Mouse (Mus musculus): ENCODE results near the gene Rbm17. TPM values are rescaled to one million over a fixed set of nuclear protein-coding genes. Genes with fewer than 3 reads are reported as not detected.

Gene Rbm17
- polyA plus RNA-seq, 1 experiment from 2014 or later: 220 TPM

GRCm38 (mm10) chr2:11637115-11637514, 33.2 kb upstream of the Rbm17 start:
- ATAC-seq (replicated peaks; ENCODE audit: insufficient number of reproducible peaks, low FRiP score, low TSS enrichment, low read depth): no peak
- DNase-seq (ENCODE audit: low spot score): no peak
- Histone ChIP-seq H3K9ac (replicated peaks; ENCODE audit: low read length) (no peak overlapping the region), H3K4me2 (ENCODE audit: low read depth, low read length) (no peak overlapping the region), H3K27me3 (ENCODE audit: control insufficient read depth, insufficient read depth, low read length) (no peaks in the 10 kb centered on the region), H3K27ac (replicated peaks; ENCODE audit: low read depth, low read length) (no peak overlapping the region), H3K4me3 (ENCODE audit: low read depth, low read length) (no peak overlapping the region), H3K4me1 (ENCODE audit: control insufficient read depth, insufficient read depth, low read length) (no peaks in the 10 kb centered on the region), H3K9me3 (replicated peaks; ENCODE audit: control insufficient read depth, low read length) (no peaks in the 10 kb centered on the region), H3K36me3 (replicated peaks; ENCODE audit: control insufficient read depth, insufficient read depth, low read depth, low read length) (no peaks in the 10 kb centered on the region)
- 70% methylated on average over 1 of the region's 1 CpGs for WGBS

GRCm38 (mm10) chr2:11636138-11636480, 32.2 kb upstream of the Rbm17 start:
- no peak overlapping the region for H3K4me2 ChIP-seq (ENCODE audit: low read depth, low read length)
- H3K36me3 ChIP-seq (replicated peaks; ENCODE audit: control insufficient read depth, insufficient read depth, low read depth, low read length): no peaks in the 10 kb centered on the region
- 71% methylated on average over 3 of the region's 3 CpGs for WGBS
- H3K27me3 ChIP-seq (ENCODE audit: control insufficient read depth, insufficient read depth, low read length): no peaks in the 10 kb centered on the region
- H3K9me3 ChIP-seq (replicated peaks; ENCODE audit: control insufficient read depth, low read length): no peaks in the 10 kb centered on the region
- no peak overlapping the region for H3K4me3 ChIP-seq (ENCODE audit: low read depth, low read length)
- no peak overlapping the region for H3K27ac ChIP-seq (replicated peaks; ENCODE audit: low read depth, low read length)
- no peak for ATAC-seq (replicated peaks; ENCODE audit: insufficient number of reproducible peaks, low FRiP score, low TSS enrichment, low read depth)
- no peaks in the 10 kb centered on the region for H3K4me1 ChIP-seq (ENCODE audit: control insufficient read depth, insufficient read depth, low read length)
- DNase-seq (ENCODE audit: low spot score): no peak
- no peak overlapping the region for H3K9ac ChIP-seq (replicated peaks; ENCODE audit: low read length)

GRCm38 (mm10) chr2:11635471-11636137, 31.7 kb upstream of the Rbm17 start:
- H3K36me3 ChIP-seq (replicated peaks; ENCODE audit: control insufficient read depth, insufficient read depth, low read depth, low read length): no peaks in the 10 kb centered on the region
- DNase-seq (ENCODE audit: low spot score) (no peak), ATAC-seq (replicated peaks; ENCODE audit: insufficient number of reproducible peaks, low FRiP score, low TSS enrichment, low read depth) (no peak)
- WGBS: 95% methylated on average over 5 of the region's 5 CpGs
- H3K4me3 ChIP-seq (ENCODE audit: low read depth, low read length): no peak overlapping the region
- H3K4me1 ChIP-seq (ENCODE audit: control insufficient read depth, insufficient read depth, low read length): no peaks in the 10 kb centered on the region
- H3K4me2 ChIP-seq (ENCODE audit: low read depth, low read length): no peak overlapping the region
- H3K9ac ChIP-seq (replicated peaks; ENCODE audit: low read length): no peak overlapping the region
- H3K27me3 ChIP-seq (ENCODE audit: control insufficient read depth, insufficient read depth, low read length): no peaks in the 10 kb centered on the region
- H3K9me3 ChIP-seq (replicated peaks; ENCODE audit: control insufficient read depth, low read length): no peaks in the 10 kb centered on the region
- H3K27ac ChIP-seq (replicated peaks; ENCODE audit: low read depth, low read length): no peak overlapping the region

- 85% methylated on average over 6 of the region's 6 CpGs for WGBS
- no peak overlapping the region for H3K9ac ChIP-seq (replicated peaks; ENCODE audit: low read length)
- no peak overlapping the region for H3K4me3 ChIP-seq (ENCODE audit: low read depth, low read length)
- no peak for DNase-seq (ENCODE audit: low spot score)
- no peak overlapping the region for H3K4me2 ChIP-seq (ENCODE audit: low read depth, low read length)
- H3K27me3 ChIP-seq (ENCODE audit: control insufficient read depth, insufficient read depth, low read length): no peaks in the 10 kb centered on the region
- H3K27ac ChIP-seq (replicated peaks; ENCODE audit: low read depth, low read length): no peak overlapping the region
- no peaks in the 10 kb centered on the region for H3K9me3 ChIP-seq (replicated peaks; ENCODE audit: control insufficient read depth, low read length)
- no peaks in the 10 kb centered on the region for H3K36me3 ChIP-seq (replicated peaks; ENCODE audit: control insufficient read depth, insufficient read depth, low read depth, low read length)
- no peaks in the 10 kb centered on the region for H3K4me1 ChIP-seq (ENCODE audit: control insufficient read depth, insufficient read depth, low read length)
- ATAC-seq (replicated peaks; ENCODE audit: insufficient number of reproducible peaks, low FRiP score, low TSS enrichment, low read depth): no peak
These were observed 31.1 kb upstream of the Rbm17 start for GRCm38 (mm10) chr2:11635035-11635434.

GRCm38 (mm10) chr2:11625890-11626289, 21.9 kb upstream of the Rbm17 start, which contains the start of gene Gm17490:
TSS of gene Gm17490 (minus strand) at chr2:11626264.
- ATAC-seq (replicated peaks; ENCODE audit: insufficient number of reproducible peaks, low FRiP score, low TSS enrichment, low read depth) (no peak), DNase-seq (ENCODE audit: low spot score) (no peak)
- Histone ChIP-seq H3K4me1 (ENCODE audit: control insufficient read depth, insufficient read depth, low read length) (no peaks in the 10 kb centered on the region), H3K4me2 (ENCODE audit: low read depth, low read length) (no peak within 1 kb of the TSS), H3K27ac (replicated peaks; ENCODE audit: low read depth, low read length) (no peak within 1 kb of the TSS), H3K9ac (replicated peaks; ENCODE audit: low read length) (no peak within 1 kb of the TSS), H3K27me3 (ENCODE audit: control insufficient read depth, insufficient read depth, low read length) (no peaks in the 10 kb centered on the region), H3K4me3 (ENCODE audit: low read depth, low read length) (no peak within 1 kb of the TSS), H3K9me3 (replicated peaks; ENCODE audit: control insufficient read depth, low read length) (no peaks in the 10 kb centered on the region), H3K36me3 (replicated peaks; ENCODE audit: control insufficient read depth, insufficient read depth, low read depth, low read length) (no peaks in the 10 kb centered on the region)
- WGBS: 95% methylated on average over 5 of the region's 5 CpGs

GRCm38 (mm10) chr2:11623726-11624125, 19.8 kb upstream of the Rbm17 start:
- no peak for ATAC-seq (replicated peaks; ENCODE audit: insufficient number of reproducible peaks, low FRiP score, low TSS enrichment, low read depth)
- H3K27me3 ChIP-seq (ENCODE audit: control insufficient read depth, insufficient read depth, low read length): no peaks in the 10 kb centered on the region
- no peaks in the 10 kb centered on the region for H3K9me3 ChIP-seq (replicated peaks; ENCODE audit: control insufficient read depth, low read length)
- no peak overlapping the region for H3K4me3 ChIP-seq (ENCODE audit: low read depth, low read length)
- DNase-seq (ENCODE audit: low spot score): no peak
- no peaks in the 10 kb centered on the region for H3K4me1 ChIP-seq (ENCODE audit: control insufficient read depth, insufficient read depth, low read length)
- 81% methylated on average over 2 of the region's 2 CpGs for WGBS
- no peak overlapping the region for H3K4me2 ChIP-seq (ENCODE audit: low read depth, low read length)
- H3K36me3 ChIP-seq (replicated peaks; ENCODE audit: control insufficient read depth, insufficient read depth, low read depth, low read length): no peaks in the 10 kb centered on the region
- H3K27ac ChIP-seq (replicated peaks; ENCODE audit: low read depth, low read length): no peak overlapping the region
- no peak overlapping the region for H3K9ac ChIP-seq (replicated peaks; ENCODE audit: low read length)

GRCm38 (mm10) chr2:11623173-11623572, 19.2 kb upstream of the Rbm17 start:
- no peak overlapping the region for H3K4me2 ChIP-seq (ENCODE audit: low read depth, low read length)
- DNase-seq (ENCODE audit: low spot score) (no peak), ATAC-seq (replicated peaks; ENCODE audit: insufficient number of reproducible peaks, low FRiP score, low TSS enrichment, low read depth) (no peak)
- no peak overlapping the region for H3K9ac ChIP-seq (replicated peaks; ENCODE audit: low read length)
- no peaks in the 10 kb centered on the region for H3K9me3 ChIP-seq (replicated peaks; ENCODE audit: control insufficient read depth, low read length)
- no peaks in the 10 kb centered on the region for H3K36me3 ChIP-seq (replicated peaks; ENCODE audit: control insufficient read depth, insufficient read depth, low read depth, low read length)
- no peaks in the 10 kb centered on the region for H3K4me1 ChIP-seq (ENCODE audit: control insufficient read depth, insufficient read depth, low read length)
- no peak overlapping the region for H3K4me3 ChIP-seq (ENCODE audit: low read depth, low read length)
- WGBS: 85% methylated on average over 7 of the region's 8 CpGs
- no peaks in the 10 kb centered on the region for H3K27me3 ChIP-seq (ENCODE audit: control insufficient read depth, insufficient read depth, low read length)
- no peak overlapping the region for H3K27ac ChIP-seq (replicated peaks; ENCODE audit: low read depth, low read length)

GRCm38 (mm10) chr2:11619598-11619997, 15.6 kb upstream of the Rbm17 start:
- Histone ChIP-seq H3K4me3 (ENCODE audit: low read depth, low read length) (no peak overlapping the region), H3K9ac (replicated peaks; ENCODE audit: low read length) (no peak overlapping the region), H3K27me3 (ENCODE audit: control insufficient read depth, insufficient read depth, low read length) (no peaks in the 10 kb centered on the region), H3K27ac (replicated peaks; ENCODE audit: low read depth, low read length) (no peak overlapping the region), H3K4me2 (ENCODE audit: low read depth, low read length) (no peak overlapping the region), H3K36me3 (replicated peaks; ENCODE audit: control insufficient read depth, insufficient read depth, low read depth, low read length) (no peaks in the 10 kb centered on the region), H3K9me3 (replicated peaks; ENCODE audit: control insufficient read depth, low read length) (no peaks in the 10 kb centered on the region), H3K4me1 (ENCODE audit: control insufficient read depth, insufficient read depth, low read length) (no peaks in the 10 kb centered on the region)
- ATAC-seq (replicated peaks; ENCODE audit: insufficient number of reproducible peaks, low FRiP score, low TSS enrichment, low read depth): no peak
- WGBS: 74% methylated on average over 2 of the region's 2 CpGs
- DNase-seq (ENCODE audit: low spot score): no peak

Data from embryonic facial prominence, embryonic 11.5 days (tissue).